Mouse (Mus musculus) kidney, adult 18-20 months (tissue): ENCODE measurements around the gene Cyp17a1.

Source experiments
- DNase-seq: peaks from one replicate; pipeline ENCODE4 v3.0.0; 2021

The Cyp17a1 gene

DNA sequence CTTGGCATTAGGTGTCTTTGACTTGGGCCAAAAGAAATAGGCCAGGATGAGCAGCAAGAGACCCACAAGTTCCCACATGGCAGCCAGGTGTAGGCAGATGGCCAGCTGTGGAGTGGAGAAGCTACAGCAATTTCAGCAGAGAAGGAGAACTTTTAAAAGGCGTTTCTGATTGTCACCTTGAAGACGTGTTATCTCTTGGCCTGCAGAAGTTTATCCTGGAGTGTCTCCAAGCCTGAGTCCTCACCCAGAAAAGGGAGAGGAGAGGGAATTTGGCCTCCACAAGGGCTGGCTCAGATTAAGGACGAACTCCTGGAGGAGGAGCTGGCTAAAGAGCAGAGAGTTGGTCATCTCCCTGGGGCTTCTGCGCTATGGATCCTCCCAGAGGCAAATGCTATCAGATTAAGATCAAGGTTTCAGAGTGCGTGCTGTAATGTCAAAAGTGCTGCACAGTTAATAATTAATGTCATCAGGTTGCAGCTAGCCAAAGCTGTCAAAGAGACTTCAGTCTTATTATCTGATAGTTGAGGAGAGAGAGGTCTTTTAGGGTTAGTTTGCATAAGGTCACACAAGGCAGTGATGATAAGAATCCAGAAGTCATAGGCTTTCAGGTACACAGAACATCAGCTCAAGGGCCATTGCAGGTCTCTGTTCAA, at the start of gene Cyp17a1:
TSS of gene Cyp17a1 (minus strand) at position 407 of the 653 bp plus-strand sequence.
- no peak for DNase-seq

DNA sequence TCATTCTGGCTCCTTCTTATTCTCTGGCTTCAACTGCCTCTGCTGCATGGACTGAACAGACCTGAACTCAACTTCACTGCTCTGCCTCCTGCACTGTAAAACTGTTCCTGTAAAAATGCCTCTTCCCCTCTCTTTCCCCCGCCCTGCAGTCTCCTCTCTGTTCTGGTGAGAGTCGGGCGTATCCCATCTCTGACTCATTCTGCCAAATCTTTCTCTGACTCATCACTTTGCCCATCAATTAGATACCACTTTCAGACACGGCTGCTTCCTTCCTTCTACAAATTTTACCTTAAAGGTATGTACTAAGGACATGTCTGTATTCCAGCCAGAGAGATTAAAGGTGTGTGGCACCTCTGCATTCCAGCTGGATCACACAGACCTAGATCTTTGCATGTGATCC, 45.2 kb upstream of the Cyp17a1 start:
- no peak for DNase-seq

DNA sequence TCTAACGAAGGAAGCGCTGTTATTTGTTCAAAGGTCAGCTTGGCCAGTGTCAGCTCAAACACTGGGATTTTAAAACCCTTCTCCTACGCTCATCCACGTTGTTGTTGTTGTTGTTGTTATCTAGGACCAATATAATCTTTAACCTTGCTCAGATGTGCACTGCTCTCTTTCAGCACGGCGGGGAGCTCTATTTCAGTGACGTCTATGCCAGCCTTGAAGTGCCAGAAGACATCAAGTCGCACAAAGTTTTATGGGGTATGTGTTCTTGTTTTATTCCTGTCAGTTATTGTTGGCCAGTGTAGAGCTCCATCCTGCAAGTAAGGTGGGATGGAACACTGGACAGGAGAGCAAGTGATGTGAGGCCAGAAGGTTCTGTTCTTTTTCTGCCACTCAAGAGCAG, 42.0 kb upstream of the Cyp17a1 start:
- no peak for DNase-seq

DNA sequence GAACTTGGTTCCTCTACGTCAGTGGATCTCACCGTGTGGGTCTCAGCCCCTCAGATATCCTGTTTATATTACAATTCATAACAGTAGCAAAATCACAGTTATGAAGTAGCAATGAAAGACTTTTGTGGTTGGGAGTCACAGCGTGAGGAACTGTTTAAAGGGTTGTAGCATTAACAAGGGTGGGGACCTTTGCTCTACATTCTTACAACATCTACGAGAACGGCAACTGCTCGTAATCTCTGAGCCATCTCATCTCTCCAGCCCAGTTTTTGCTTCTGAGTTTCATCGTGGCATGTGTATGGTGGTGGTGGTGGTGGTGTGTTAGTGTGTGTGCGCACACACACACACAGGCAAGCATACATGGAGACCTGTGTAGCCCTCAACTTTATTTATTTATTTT, 41.3 kb upstream of the Cyp17a1 start:
- DNase-seq: no peak

DNA sequence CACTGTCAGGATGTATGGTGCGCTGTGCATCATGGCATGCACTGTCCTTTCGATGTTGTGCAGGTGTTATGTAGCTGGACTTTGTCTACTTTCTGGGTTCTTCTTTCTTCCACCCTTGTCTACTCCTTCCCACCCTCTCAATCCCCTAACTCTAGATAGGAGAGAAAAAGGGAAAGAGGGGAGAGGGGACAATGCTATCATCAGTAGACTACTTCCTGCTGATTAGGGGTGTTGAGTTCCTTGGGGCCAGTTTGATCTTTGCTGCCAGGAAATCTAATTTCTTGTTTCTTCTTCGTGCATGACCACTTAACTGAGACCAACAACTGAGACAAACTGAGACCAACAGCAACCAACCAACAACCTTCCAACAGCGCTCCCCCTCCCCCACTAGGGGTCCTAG, 37.6 kb upstream of the Cyp17a1 start:
- no peak for DNase-seq

DNA sequence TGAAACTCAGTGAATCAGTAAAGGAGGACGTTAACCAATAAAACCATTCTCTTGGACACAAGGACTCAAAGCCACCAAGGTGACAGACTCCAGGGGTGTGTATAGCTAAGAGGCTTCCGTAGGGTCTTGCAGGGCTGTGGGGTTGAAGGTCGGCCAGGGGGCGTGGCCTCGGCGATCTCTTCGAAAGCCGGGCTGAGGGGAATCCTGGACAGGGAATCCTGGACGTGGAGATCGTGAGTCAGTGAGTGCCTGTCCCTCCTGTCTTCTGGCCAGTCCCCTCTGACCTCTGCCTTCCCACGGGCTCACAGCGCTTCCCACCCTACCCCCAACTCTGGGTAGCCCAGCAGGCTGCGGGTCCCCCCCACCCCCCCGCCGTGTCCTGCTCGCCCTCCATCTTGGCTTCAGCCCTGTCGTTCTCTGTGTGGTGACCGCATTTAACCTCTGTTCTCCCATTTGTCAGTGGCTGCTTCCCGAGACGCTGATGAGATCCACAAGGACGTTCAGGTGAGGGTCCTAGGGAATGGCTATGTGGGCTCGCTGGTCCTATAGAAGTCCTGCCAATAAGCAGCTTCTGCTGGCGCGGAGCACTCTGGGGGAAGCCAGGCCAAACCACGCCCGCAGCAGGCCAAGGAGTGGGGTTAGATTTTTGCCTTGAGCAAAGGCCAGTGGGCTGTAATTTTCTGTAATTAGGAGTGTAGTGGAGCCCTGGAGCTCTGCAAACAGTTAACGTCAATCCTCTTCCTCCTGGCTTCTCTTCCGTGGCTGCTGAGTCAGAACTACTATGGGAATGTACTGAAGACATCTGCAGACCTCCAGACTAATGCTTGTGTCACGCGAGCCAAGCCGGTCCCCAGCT, 34.6 kb upstream of the Cyp17a1 start, which contains the start of gene As3mt:
TSS of gene As3mt (plus strand) at position 163 of the 856 bp plus-strand sequence.
- peak; percentile 87 for DNase-seq

DNA sequence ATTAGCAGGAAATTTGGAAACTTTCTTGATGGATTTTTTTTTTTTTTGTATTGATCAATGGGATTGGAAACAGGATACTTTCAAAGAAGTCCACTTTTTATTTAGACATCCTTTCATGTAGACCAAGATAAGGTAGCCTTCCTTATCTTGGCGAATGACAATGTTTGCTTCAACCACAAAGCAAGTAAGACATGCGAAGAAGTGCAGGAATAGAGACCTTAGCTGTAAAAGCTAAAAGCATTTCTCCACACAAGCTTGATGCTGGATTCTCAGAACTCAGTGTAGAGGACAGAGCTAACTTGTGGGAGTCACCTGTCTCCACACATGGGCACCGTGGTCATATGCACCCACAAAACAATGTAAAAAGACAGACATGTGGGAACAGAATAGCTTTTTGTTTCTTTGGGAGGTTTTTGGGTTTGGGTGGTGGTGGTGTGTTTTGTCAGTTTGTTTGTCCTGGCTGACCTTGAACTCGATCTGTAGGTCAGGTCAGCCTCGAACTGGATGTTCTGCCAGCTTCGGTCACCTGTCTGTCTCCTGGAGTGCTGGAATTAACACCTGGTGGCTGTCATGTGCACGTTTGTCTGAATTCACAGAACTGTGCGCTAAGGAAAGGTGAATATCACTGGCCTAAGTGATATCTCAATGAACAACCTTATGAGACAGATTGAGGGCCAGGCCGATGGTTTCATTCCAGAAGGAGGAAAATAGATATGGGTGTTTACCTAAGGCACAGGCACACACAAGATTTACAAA, 33.7 kb upstream of the Cyp17a1 start:
- peak; percentile 41 for DNase-seq

DNA sequence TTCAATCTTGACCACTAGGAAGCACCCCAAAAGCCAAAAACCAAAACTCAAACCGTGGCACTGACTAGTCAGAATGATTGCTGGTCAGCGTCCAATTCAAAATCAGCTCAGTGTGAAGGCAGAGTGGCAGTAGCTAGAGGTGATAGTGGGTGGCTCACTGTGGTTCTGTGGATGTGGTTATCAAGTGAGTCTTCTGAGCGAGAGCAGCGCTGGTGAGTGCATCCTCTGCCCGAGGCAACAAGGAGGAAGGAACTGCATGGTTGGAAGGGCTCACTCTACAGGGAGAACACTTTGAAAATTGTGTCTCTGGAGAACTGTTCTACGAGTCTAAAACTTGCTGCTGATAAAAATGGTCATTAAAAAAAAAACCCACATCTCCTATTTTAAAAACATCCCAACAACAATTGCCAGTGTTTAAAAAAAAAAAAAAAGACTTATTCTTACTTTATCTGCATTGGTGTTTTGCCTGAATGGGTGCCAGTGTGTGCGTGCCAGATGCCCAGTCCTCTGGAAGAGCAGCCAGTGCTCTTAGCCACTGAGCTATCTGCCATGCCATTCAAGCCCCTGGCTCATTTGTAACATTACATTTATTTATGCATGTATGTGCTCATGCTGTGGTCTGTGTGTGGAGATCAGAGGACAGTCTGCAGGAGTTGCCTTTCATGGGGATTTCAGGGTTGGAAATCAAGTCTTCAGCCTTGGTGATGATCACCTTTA, 33.0 kb upstream of the Cyp17a1 start:
- DNase-seq: no peak

DNA sequence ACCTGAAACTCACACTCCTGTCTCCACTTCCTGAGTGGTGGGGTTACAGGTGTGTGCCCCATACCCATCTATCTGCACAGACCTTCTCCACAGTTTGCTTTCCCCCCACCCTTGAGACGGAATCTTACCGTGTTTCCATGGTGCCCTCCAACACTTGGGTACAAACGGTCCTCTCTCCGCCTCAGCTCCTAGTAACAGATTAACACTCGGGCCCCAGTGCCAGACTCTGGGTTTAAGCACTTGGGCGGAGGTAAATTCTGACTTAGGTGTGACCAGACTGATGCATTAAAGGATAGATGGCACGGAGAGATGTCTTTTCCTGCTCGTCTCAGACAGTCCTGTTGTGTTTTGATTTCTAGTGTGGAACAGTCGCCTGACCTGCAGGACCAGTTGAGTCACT, 28.2 kb upstream of the Cyp17a1 start:
- peak; percentile 62 for DNase-seq

DNA sequence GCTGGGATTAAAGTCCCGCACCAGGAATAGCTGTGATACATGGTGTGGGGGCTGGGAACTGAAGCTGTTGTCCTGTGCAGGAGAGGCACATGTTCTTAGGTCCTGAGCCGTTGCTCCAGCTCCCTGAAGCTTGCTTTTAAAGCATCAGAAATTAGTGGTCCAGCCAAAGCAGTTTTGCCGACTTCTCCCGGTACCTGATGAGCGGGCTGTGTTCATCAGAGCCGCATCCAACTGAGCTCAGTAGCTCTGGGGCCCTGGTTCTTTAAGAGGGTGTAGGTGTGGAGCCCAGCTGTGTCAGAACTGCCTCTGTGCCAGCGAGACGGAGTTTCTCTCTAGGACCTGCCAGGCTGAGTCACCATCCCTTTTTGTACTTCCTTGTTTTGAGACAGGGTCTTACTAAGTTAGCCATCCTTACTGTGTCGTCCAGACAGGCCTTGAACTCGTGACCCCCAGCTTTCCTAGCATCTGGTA, 26.1 kb upstream of the Cyp17a1 start:
- no peak for DNase-seq

DNA sequence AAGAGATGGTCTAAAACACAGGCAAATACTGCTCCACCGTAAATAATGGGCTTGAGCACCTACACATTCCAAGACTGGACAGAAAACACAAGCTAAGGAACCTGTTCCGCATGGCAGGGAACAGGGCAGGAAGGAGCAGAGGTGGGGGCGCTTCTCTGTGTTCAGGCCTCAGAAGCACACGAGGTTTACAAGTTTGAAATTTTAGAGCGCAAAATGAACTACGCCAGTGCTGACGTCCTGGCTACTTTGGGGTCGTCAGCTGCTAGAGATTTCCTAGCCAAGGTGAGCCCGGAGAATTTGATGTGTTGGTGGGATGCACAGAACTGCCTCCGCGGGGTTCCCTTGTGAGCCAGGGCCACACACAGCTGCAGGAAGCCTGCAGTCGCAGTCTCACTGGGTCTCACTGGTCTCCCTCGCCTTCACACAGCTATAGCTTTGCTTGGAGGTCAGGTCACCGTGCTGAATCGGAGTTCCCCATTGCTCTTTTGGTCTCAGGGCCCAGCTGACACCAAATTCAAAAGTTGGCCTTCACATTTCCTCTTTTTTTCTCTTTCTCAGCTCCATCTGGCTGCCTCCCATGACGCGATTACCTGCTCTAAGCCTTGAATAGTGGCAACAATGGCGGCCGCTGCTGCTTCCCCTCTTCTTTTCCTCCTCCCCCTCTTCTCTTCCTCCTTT, 25.0 kb upstream of the Cyp17a1 start:
- DNase-seq: no peak

DNA sequence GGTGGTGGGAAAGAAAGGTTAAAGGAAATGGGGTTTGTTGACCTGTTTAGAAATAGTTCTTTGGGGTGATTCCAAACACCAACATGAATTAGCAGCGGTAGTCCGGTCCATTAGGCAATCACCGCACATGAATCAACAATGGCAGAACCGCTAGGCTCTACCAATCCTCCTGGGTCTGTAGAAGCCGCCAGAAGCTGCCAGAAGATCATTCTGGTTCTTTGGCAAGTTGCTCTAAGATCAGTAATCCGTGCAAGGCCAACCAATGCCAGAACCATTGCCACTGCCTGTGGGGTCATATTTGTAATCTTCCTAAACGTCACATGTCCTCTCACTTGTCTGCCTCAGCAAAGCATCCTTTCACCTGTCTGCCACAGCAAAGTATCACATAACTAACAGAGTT, 24.0 kb upstream of the Cyp17a1 start:
- no peak for DNase-seq

DNA sequence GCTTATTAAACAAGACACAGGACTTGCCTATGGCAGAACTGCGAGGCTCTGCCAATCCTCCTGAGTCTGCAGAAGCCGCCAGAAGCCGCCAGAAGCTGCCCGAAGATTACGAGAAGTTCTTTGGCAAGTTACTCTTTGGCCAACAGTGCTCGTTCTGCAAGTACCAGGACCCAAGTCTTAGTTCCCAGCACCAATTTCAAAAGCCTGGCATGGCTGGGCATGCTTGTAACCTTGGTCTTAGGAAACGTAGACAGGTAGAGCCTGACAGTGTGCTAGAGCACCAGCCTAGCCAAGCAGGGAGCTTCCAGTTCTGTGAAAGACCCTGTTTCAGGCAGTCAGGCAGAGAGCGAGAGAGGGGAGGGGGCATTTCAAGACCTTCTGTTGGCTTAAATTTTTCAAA, 23.5 kb upstream of the Cyp17a1 start:
- no peak for DNase-seq

DNA sequence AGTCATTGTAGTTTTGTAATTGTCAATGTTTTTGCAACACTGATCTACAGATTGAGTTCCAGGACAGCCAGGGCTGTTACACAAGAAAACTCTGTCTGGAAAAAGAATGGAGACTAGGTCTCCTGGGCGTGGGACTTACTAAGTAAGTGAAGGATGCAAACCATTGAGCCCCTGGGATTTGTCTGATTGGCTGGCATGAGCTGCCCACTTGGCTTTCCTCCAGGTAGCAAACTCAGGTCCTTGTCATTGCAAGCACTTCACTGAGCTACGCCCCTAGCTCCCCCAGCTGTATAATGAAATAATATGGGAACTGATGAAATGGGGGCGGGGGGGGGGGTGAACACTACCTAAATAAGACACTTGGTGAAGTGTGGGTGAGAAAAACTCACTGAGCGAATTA, 20.2 kb upstream of the Cyp17a1 start:
- DNase-seq: no peak

DNA sequence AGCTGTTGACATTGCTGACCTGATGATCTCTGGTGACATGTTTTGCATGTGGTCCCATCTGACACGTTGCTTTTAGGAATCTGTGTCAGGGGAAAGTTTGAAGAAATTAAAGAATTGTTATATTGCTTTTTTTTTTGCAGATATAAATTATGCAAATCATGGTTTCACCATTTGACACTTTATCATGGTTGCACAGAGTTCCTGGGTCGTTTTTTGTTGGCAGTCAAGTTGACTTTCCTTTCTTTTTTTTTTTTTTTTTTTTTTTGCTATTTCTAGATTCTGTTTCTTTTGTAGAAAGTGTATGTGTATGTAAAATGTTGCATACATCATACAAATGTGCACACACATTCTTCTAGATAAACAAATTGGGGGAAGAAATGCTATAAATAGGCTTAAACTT, 18.1 kb upstream of the Cyp17a1 start:
- no peak for DNase-seq

DNA sequence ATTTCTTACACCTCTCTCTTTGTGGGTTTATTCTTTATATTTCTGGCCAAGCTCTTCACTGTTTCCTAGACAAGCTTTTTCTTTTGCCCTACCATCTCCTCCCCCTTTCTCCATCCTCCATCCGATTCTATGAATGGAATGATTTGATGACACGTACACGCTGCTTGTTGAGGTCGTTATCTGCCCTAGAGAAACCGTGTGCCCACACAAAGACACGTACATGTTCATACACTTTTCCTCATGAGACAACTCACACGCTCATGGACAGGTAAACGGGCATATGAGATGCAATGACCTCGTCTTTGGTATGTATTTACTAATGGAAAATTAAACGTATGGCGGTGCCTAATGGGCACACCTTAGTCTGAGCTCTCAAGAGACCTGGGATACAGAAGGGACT, 17.4 kb upstream of the Cyp17a1 start:
- no peak for DNase-seq

DNA sequence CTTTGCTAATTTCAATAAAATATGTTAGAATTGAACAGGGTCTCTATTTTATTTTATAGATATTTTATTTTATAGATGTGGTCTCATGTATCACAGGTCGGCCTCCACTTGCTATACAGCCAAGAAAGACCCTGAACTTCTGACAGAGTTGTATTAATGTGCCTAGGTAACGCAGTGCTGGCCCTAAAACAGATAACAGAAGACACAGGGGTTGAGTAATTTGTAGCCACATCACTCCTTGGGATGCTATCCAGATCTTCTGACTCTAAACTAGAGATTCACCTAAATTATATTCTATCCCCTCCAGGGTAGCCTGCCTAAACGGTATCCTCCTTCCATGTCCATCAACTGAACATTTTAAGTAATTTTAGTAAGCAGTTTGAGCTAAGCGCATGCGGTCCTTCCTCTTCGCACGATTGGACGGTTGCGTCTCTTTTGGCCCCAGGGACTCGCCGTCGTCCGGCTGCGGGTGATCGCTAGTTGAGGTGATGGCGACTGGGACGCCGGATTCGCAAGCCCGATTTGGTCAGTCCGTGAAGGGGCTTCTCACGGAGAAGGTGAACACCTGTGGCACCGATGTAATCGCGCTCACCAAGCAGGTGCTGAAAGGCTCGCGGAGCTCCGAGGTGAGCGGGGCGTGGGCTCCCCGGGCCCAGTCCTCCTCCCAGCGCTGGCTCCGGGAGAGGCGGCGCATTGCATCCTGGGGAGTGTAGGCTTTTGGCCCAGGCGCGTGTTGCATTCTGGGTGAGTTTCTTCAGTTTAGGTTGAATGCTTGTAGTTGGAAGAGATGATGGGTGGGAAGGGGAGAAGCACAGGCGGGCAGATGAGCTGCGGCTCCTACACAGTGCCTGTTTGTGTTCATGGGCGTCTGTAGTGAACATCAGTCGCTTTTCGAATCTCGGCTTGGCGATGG, 16.7 kb upstream of the Cyp17a1 start, which contains the start of gene Borcs7:
TSS of gene Borcs7 (plus strand) at position 447 of the 913 bp plus-strand sequence.
- peak; percentile 93 for DNase-seq

DNA sequence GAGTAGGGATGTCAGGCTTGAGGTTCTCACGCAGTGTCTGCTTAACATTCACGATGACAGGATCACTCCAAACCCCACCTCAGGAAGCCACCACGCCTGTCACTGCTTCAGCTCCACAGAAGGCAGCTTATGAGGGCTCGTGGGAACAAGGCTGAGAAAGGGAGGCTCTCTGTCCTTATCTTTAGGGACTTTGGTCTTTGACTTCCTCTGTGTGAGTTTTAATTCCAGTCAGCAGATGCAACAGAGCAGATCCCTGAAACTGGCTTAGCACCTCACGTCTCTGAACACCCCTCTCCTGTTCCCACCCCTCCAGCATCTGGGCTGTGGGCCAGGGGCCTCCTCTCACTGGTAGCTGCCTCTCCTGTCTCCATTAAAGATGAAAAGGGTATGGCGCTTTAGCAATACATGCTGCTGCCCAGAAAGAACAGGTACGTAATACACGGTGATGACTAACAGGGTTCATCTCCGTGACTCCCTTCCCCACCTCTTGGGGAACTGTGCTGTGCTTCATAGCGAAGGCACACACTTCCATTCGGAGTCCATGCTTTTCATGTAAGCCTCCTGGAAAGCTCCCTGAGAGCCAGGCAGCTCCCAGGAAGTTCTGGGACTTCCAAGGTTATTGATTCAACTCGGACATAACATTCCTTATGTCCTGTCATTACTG, 6.9 kb upstream of the Cyp17a1 start:
- no peak for DNase-seq

DNA sequence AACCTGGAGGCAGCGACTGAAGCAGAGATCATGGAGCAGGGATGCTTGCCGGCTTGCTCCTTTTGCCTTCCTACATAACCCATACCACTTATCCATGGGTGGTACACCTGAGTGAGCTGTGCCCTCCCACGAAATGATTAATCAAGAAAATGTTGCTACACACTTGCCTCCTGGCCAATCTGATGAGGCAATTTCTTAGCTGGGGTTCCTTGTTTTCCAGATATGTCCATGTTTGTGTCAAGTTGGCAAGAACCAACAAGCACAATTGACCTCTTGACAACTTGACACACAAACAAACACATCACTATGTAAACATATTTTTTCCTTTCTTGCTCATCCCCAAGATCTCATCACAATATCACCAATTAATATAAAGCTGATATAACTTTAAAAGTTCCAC, 2.7 kb upstream of the Cyp17a1 start:
- DNase-seq: no peak

DNA sequence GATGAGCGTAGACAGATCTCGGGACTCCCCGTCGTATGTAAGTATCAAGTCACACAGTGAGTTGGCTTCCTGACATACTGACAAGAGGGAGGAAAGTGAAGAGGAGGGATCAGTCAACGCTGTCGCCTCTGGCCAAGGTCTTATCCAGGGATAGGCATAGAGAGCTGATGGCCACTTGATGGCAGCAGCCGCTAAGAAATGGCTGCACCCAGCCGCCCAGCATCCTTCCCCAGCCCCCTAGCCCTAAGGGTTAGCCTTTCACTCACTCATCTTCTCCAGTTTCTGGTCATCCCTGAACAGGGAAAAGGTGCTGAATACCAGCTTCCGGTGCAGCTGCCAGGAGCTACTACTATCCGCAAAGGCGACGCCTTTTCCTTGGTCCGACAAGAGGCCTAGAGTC, 2.3 kb downstream of the Cyp17a1 start:
- peak; percentile 72 for DNase-seq
